Mouse (Mus musculus): ENCODE results near the gene Nudt9.

DNA sequence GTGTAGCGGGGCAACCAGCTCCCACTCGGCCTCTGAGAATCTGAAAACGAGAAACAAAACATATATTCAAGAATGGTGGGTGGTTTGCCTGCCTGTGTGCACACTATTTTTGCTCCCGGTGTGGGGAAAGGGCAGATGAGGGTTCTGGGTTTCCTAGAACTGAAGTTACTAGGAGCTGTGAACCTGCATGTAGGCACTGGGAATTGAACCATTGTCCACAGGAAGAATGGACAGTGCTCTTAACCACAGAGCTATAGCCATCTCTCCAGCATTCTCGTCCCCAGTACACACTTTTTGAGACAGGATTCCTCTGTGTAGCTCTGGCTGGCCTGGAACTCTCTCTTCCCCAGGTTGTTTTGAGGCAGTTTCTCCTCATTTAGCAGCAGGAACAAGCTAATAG, 23.5 kb upstream of the Nudt9 start:
- TF ChIP-seq CTCF (IDR thresholded peaks at IDR 0.05; ENCODE audit: control insufficient read depth, insufficient read depth, insufficient read length) (no peak), CEBPB (IDR thresholded peaks at IDR 0.05; ENCODE audit: low read depth) (no peak), MYOG (IDR thresholded peaks at IDR 0.05; ENCODE audit: control insufficient read depth, extremely low read depth, insufficient read length) (no peak), USF1 (IDR thresholded peaks at IDR 0.05; ENCODE audit: low read depth) (no peak), MYOD1 (IDR thresholded peaks at IDR 0.05; ENCODE audit: control insufficient read depth, insufficient read length, low read depth) (no peak)

Data from C2C12 (cell line).